Mouse (Mus musculus): Measurements from ENCODE around the gene Zfp874a.
"Not testable (repeated sequence)": the region's sequence is repeated elsewhere in the genome, so short reads cannot be mapped to it uniquely, and the experiment has no call there.

Zfp874a gene

GRCm38 (mm10) chr13:67451172-67452020 lies at the start of gene Zfp874a:
Gene Zfp874a, minus strand, starts transcription at chr13:67451624.
- DNase-seq (ENCODE audit: low read depth, low spot score), result peak; percentile 93

GRCm38 (mm10) chr13:67500908-67501307 lies 49.5 kb upstream of the Zfp874a start:
- DNase-seq (ENCODE audit: low read depth, low spot score), result no peak

GRCm38 (mm10) chr13:67500084-67500719 lies 48.8 kb upstream of the Zfp874a start, which contains the start of gene Zfp58:
Gene Zfp58, minus strand, starts transcription at chr13:67500555.
- DNase-seq (ENCODE audit: low read depth, low spot score), result peak; percentile 89

- no peak for DNase-seq (ENCODE audit: low read depth, low spot score)
Measured at GRCm38 (mm10) chr13:67495631-67496030, 44.2 kb upstream of the Zfp874a start.

GRCm38 (mm10) chr13:67484424-67484811 lies 33.0 kb upstream of the Zfp874a start:
- no peak for DNase-seq (ENCODE audit: low read depth, low spot score)

- DNase-seq (ENCODE audit: low read depth, low spot score), result peak; percentile 94
Measured at GRCm38 (mm10) chr13:67483625-67484423, 32.4 kb upstream of the Zfp874a start, which contains the start of gene Zfp874b. Gene Zfp874b, minus strand, starts transcription at chr13:67484258.

- peak; percentile 14 for DNase-seq (ENCODE audit: low read depth, low spot score)
Measured at GRCm38 (mm10) chr13:67481528-67481927, 30.1 kb upstream of the Zfp874a start.

GRCm38 (mm10) chr13:67469274-67469673 lies 17.9 kb upstream of the Zfp874a start:
- DNase-seq (ENCODE audit: low read depth, low spot score), result no peak

GRCm38 (mm10) chr13:67463506-67464185 lies 12.2 kb upstream of the Zfp874a start:
- DNase-seq (ENCODE audit: low read depth, low spot score), result not testable (repeated sequence)

- no peak for DNase-seq (ENCODE audit: low read depth, low spot score)
Measured at GRCm38 (mm10) chr13:67452021-67452309, 541 bp upstream of the Zfp874a start.

GRCm38 (mm10) chr13:67437095-67437494 lies 14.3 kb downstream of the Zfp874a start:
- DNase-seq (ENCODE audit: low read depth, low spot score), result not testable (repeated sequence)

- DNase-seq (ENCODE audit: low read depth, low spot score), result no peak
Measured at GRCm38 (mm10) chr13:67428116-67428515, 23.3 kb downstream of the Zfp874a start.

- not testable (repeated sequence) for DNase-seq (ENCODE audit: low read depth, low spot score)
Measured at GRCm38 (mm10) chr13:67425699-67426098, 25.7 kb downstream of the Zfp874a start.

GRCm38 (mm10) chr13:67422532-67422931 lies 28.9 kb downstream of the Zfp874a start:
- DNase-seq (ENCODE audit: low read depth, low spot score), result not testable (repeated sequence)

- peak; percentile 63 for DNase-seq (ENCODE audit: low read depth, low spot score)
Measured at GRCm38 (mm10) chr13:67421207-67421857, 30.1 kb downstream of the Zfp874a start, which contains the start of gene Zfp459. Gene Zfp459, minus strand, starts transcription at chr13:67421418.

GRCm38 (mm10) chr13:67420558-67421206 lies 30.7 kb downstream of the Zfp874a start:
- DNase-seq (ENCODE audit: low read depth, low spot score), result peak; percentile 2

- peak; percentile 3 for DNase-seq (ENCODE audit: low read depth, low spot score)
Measured at GRCm38 (mm10) chr13:67416811-67417210, 34.6 kb downstream of the Zfp874a start.

- no peak for DNase-seq (ENCODE audit: low read depth, low spot score)
Measured at GRCm38 (mm10) chr13:67415759-67416158, 35.7 kb downstream of the Zfp874a start.

GRCm38 (mm10) chr13:67413634-67414033 lies 37.8 kb downstream of the Zfp874a start:
- DNase-seq (ENCODE audit: low read depth, low spot score), result not testable (repeated sequence)

- peak; percentile 88 for DNase-seq (ENCODE audit: low read depth, low spot score)
Measured at GRCm38 (mm10) chr13:67399183-67399903, 52.1 kb downstream of the Zfp874a start, which contains the start of gene Zfp429. Gene Zfp429, minus strand, starts transcription at chr13:67399819.
